Mouse (Mus musculus) neural tube, embryonic 11.5 days (tissue): ENCODE data around the gene Acsm4. TPM values are rescaled to one million over a fixed set of nuclear protein-coding genes. Genes with fewer than 3 reads are reported as not detected.

Experiments
- ATAC-seq: fragments of 200-750 bp; cut with Nextera tagmentation; 2 replicates; pipeline ENCODE4 v1.8.0; 2017; ENCODE audit warnings: moderate number of reproducible peaks, mild to moderate bottlenecking, moderate TSS enrichment, moderate library complexity; ENCODE audit not compliant: insufficient read depth, low FRiP score, low TSS enrichment
- DNase-seq: peaks from one replicate; pipeline ENCODE4 v3.0.0-alpha.2; 2015; ENCODE audit warnings: low spot score
- H3K27ac ChIP-seq: fragments of 300-500 bp; sonication (generic); 2 replicates; pipeline ENCODE4 v1.5.1; 2014; ENCODE audit warnings: low read depth, mild to moderate bottlenecking, low read length
- H3K27me3 ChIP-seq: fragments of 300-500 bp; sonication (generic); 2 replicates; pipeline ENCODE4 v1.6.1; 2014; ENCODE audit warnings: mild to moderate bottlenecking, low read length, mixed read lengths; ENCODE audit not compliant: control insufficient read depth, insufficient read depth
- H3K36me3 ChIP-seq: fragments of 300-500 bp; sonication (generic); 2 replicates; pipeline ENCODE4 v1.6.1; 2014; ENCODE audit warnings: mild to moderate bottlenecking, low read length, moderate library complexity, mixed read lengths; ENCODE audit not compliant: control insufficient read depth, insufficient read depth
- H3K4me1 ChIP-seq: fragments of 300-500 bp; sonication (generic); 2 replicates; pipeline ENCODE4 v1.6.1; 2014; ENCODE audit warnings: low read length, mixed read lengths; ENCODE audit not compliant: control insufficient read depth, insufficient read depth
- H3K4me2 ChIP-seq: fragments of 300-500 bp; sonication (generic); 2 replicates; pipeline ENCODE4 v1.6.1; 2014; ENCODE audit warnings: low read depth, mild to moderate bottlenecking, moderate library complexity
- H3K4me3 ChIP-seq: fragments of 300-500 bp; sonication (generic); 2 replicates; pipeline ENCODE4 v1.5.1; 2014; ENCODE audit warnings: low read depth, low read length
- H3K9ac ChIP-seq: fragments of 300-500 bp; sonication (generic); 2 replicates; pipeline ENCODE4 v1.6.1; 2014; ENCODE audit warnings: mild to moderate bottlenecking, low read length
- H3K9me3 ChIP-seq: fragments of 300-500 bp; sonication (generic); 2 replicates; pipeline ENCODE4 v1.6.1; 2016; ENCODE audit warnings: low read length; ENCODE audit not compliant: control insufficient read depth
- WGBS: fragments of 180-500 bp; shearing (Covaris S2); extraction: QIAGEN DNeasy Blood & Tissue Kit; methylation state at CpG from one replicate; pipeline ENCODE4 v1.1.7; 2014; 5-methylcytosine and 5-hydroxymethylcytosine counted together
- polyA plus RNA-seq: library from polyadenylated mRNA; unstranded; fragments of >200 nt; fragmentation: Nextera tagmentation; extraction: Ambion mirVana; gene quantifications from 2 replicates; pipeline ENCODE4 v1.2.1, GENCODE M21; 2014

The Acsm4 gene
- polyA plus RNA-seq, result not detected in 2 replicates

DNA sequence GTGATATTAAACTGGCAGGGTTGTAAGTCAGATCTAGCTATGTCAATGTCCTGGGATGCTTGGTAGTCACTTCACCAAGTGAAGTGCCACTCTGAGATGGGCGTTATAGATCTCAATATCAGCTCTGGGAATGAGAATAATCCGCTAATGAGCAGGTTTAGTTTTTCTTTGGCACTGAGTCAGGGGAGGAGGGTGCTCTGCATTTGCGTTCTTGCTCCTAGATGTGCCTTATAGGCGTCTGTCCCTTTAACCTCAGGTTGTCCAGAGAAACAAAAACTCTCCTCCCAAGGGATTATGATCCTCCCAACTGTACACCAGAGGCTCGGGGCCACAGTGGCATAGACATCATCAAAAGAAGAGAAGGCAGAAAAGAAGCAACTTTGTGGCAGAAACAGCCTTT lies at the start of gene Acsm4:
Gene Acsm4 (plus strand): TSS at position 301 of the 400 bp plus-strand sequence.
- H3K4me1 ChIP-seq, result no peaks in the 10 kb centered on the region
- 78% methylated on average over 5 of the region's 5 CpGs for WGBS
- H3K36me3 ChIP-seq, result no peaks in the 10 kb centered on the region
- DNase-seq (no peak), ATAC-seq (no peak)
- H3K27ac ChIP-seq, result no peak within 1 kb of the TSS
- no peak within 1 kb of the TSS for H3K9ac ChIP-seq
- no peak within 1 kb of the TSS for H3K4me2 ChIP-seq
- H3K4me3 ChIP-seq, result no peak within 1 kb of the TSS
- H3K27me3 ChIP-seq, result no peaks in the 10 kb centered on the region
- H3K9me3 ChIP-seq, result no peaks in the 10 kb centered on the region

DNA sequence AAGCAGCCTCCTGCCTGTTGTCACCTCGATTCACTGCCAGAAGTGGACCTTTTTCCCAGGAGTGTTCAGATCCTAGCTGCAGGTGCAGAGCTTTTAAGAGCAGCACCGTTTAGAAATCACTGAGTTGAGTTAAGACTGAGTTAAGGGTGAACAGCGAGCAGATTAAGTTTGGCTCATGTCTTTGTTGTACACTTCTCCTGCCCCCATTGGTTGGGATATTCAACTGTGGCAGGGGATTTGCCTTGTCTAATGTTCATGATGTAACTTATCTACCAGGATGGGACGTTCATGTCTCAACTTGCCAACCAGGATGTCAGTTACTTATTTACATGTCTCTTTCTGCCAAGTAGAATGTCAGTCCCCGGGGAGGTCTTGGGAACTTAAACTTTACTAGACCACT lies 47.5 kb upstream of the Acsm4 start:
- Histone ChIP-seq H3K4me2 (no peak overlapping the region), H3K4me1 (no peaks in the 10 kb centered on the region), H3K27ac (no peak overlapping the region), H3K4me3 (no peak overlapping the region), H3K9me3 (no peaks in the 10 kb centered on the region), H3K36me3 (no peaks in the 10 kb centered on the region), H3K9ac (no peak overlapping the region), H3K27me3 (no peaks in the 10 kb centered on the region)
- ATAC-seq (no peak), DNase-seq (no peak)
- 77% methylated on average over 5 of the region's 5 CpGs for WGBS

DNA sequence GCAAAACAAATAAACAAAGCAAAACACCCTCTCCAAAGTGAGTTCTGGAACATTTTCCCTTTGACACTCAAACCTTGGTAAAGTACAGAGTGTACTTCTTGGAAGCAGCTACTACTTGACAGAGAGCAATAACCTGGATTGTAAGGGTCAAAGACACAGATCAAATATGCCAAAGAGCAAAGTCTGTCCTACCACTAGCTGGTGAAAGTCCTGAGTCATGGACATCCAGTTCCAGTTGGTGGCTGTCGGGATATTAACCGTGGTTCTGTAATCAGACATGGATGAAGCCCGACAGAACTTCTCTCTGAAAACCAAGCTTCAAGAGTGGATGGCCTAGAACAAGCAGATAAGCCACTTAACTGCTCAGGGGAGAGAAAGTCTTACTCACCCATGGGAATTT lies 21.9 kb upstream of the Acsm4 start:
- DNase-seq (no peak), ATAC-seq (no peak)
- H3K9me3 ChIP-seq, result no peaks in the 10 kb centered on the region
- H3K9ac ChIP-seq, result no peak overlapping the region
- H3K4me1 ChIP-seq, result no peaks in the 10 kb centered on the region
- H3K36me3 ChIP-seq, result no peaks in the 10 kb centered on the region
- no peaks in the 10 kb centered on the region for H3K27me3 ChIP-seq
- H3K4me2 ChIP-seq, result no peak overlapping the region
- H3K4me3 ChIP-seq, result no peak overlapping the region
- WGBS, result 91% methylated on average over 3 of the region's 3 CpGs
- no peak overlapping the region for H3K27ac ChIP-seq

DNA sequence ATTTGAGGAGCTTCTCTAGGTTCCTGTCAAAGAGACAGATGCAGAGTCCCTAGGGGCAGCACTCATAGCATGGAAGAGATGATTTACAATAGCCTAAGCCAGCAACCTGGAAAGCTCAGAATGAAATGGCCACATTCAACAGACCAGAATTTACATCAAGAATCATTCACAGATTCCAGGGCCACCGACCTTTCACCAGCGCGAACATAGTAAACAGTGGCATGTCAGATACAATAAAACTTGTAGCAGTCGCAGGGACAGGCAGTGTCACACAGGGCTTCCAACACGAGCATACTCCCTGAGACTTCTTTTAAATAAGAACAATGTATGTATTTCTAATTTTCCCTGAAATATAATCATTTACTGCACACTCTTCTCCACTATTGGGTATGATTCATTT lies 19.4 kb upstream of the Acsm4 start:
- no peaks in the 10 kb centered on the region for H3K9me3 ChIP-seq
- 76% methylated on average over 5 of the region's 5 CpGs for WGBS
- no peak overlapping the region for H3K27ac ChIP-seq
- no peak overlapping the region for H3K4me2 ChIP-seq
- H3K4me1 ChIP-seq, result no peaks in the 10 kb centered on the region
- no peaks in the 10 kb centered on the region for H3K27me3 ChIP-seq
- H3K9ac ChIP-seq, result no peak overlapping the region
- no peak for ATAC-seq
- no peak overlapping the region for H3K4me3 ChIP-seq
- no peaks in the 10 kb centered on the region for H3K36me3 ChIP-seq
- DNase-seq, result no peak

DNA sequence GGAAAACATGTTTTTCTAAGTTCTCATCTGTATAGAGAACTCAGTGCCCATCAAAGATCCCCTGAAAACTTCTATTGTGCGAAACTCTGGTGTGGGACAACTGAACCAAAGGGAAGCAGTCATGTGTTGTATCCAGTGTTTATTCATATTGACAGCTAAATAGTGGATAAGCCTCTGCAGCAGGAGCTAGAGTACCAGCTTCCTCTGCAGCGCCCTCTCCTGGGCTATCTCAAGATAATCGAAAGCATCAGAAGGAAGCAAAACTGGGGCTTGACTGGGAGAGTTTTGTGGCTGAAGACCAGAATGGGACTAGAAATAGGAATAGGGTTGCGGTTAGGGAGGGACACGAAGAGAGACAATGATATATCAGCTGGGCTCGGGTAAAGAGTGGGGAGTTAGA lies 18.9 kb upstream of the Acsm4 start:
- H3K4me3 ChIP-seq, result no peak overlapping the region
- no peak overlapping the region for H3K27ac ChIP-seq
- no peaks in the 10 kb centered on the region for H3K36me3 ChIP-seq
- no peak for DNase-seq
- no peak overlapping the region for H3K9ac ChIP-seq
- no peak for ATAC-seq
- 48% methylated on average over 6 of the region's 6 CpGs for WGBS
- H3K27me3 ChIP-seq, result no peaks in the 10 kb centered on the region
- no peaks in the 10 kb centered on the region for H3K4me1 ChIP-seq
- H3K4me2 ChIP-seq, result no peak overlapping the region
- H3K9me3 ChIP-seq, result no peaks in the 10 kb centered on the region

DNA sequence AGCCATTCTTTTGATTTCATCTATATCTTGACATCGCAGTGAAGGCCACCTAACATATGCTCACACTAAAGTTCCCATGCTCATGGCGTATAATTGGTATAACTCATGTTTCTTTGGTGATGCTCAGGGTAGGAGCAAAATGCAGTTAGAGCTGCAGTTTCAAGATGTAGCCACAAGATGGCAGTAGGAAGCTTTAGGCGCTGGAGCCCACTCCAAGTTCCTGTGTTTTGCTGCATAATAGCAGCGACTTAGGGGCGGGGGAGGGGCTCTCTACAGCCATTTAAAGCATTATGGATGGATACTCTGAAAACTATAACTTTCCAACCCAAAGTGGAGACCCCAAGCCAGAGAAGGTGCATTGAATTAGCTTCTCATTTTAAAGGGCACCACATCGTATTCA lies 16.4 kb upstream of the Acsm4 start:
- ATAC-seq, result peak; percentile 38; the same call in 1 of the 2 replicates
- no peaks in the 10 kb centered on the region for H3K9me3 ChIP-seq
- no peak overlapping the region for H3K4me2 ChIP-seq
- H3K27ac ChIP-seq, result no peak overlapping the region
- no peak overlapping the region for H3K9ac ChIP-seq
- H3K36me3 ChIP-seq, result no peaks in the 10 kb centered on the region
- DNase-seq, result peak; percentile 49
- no peaks in the 10 kb centered on the region for H3K27me3 ChIP-seq
- 24% methylated on average over 6 of the region's 6 CpGs for WGBS
- no peak overlapping the region for H3K4me3 ChIP-seq
- no peaks in the 10 kb centered on the region for H3K4me1 ChIP-seq

DNA sequence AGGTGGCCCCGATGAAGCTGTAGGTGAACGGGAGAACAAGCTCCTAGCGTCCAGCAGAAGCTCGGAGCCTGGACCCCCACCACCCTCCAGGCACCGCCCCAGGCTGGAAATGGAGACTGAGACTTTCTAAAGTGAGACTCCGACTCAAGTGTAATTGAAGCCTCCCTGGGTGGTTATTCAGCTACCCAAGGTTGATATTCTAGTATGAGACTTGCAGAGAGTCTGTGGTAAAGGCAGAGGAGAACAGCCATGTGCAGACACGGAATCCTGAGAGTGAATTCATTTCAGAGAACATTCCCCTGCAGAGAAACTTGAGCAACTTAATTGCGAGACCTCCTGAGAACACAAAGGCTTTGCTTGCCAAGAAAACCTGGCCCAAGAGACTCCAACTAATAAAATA lies 9.7 kb upstream of the Acsm4 start:
- 79% methylated on average over 8 of the region's 8 CpGs for WGBS
- Histone ChIP-seq H3K4me3 (no peak overlapping the region), H3K4me2 (no peak overlapping the region), H3K27ac (no peak overlapping the region), H3K9ac (no peak overlapping the region), H3K27me3 (no peaks in the 10 kb centered on the region), H3K4me1 (no peaks in the 10 kb centered on the region), H3K9me3 (no peaks in the 10 kb centered on the region), H3K36me3 (no peaks in the 10 kb centered on the region)
- ATAC-seq (no peak), DNase-seq (no peak)

DNA sequence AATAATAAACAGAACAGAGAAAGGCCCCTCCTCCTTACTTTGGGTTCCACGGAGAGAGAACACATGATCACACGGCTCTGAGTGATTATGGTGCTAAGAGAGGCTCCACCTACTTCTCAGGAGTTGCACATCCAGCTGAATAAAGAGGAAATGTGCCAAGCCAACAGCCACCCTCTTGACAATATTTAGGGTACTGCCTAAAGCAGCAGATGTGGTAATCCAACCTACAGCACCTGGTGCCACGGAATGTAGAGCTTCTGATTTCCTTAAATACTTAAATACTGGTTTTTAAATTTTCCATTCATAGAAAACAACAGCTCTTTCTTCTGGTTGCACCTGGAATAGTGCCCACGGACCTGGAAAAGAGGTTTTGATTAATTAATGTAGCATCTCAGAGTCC lies 7.1 kb upstream of the Acsm4 start:
- no peaks in the 10 kb centered on the region for H3K27me3 ChIP-seq
- no peaks in the 10 kb centered on the region for H3K4me1 ChIP-seq
- no peak overlapping the region for H3K9ac ChIP-seq
- H3K27ac ChIP-seq, result no peak overlapping the region
- no peaks in the 10 kb centered on the region for H3K36me3 ChIP-seq
- no peak overlapping the region for H3K4me3 ChIP-seq
- 72% methylated on average over 4 of the region's 4 CpGs for WGBS
- no peaks in the 10 kb centered on the region for H3K9me3 ChIP-seq
- no peak overlapping the region for H3K4me2 ChIP-seq
- no peak for ATAC-seq
- no peak for DNase-seq

DNA sequence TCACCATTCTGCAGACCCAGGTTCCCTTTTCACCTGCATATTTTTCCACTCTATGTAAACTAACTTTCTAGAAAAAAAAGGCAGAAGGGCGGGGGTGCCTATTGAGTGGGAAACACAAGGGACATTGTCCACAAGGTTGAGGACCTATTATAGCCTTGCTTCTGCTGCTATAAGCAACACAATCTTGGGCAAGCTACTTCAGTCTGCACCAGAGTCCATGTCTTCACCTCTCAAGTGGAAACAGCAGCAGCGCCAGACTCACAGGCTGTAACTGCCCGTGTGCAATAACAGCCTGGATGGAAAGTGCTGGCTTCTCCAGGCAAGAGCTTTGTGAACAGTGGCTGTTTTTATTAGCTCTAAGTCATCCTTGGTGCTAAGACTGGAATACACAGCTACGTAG lies 2.5 kb downstream of the Acsm4 start:
- Histone ChIP-seq H3K4me3 (no peak overlapping the region), H3K36me3 (no peaks in the 10 kb centered on the region), H3K9ac (no peak overlapping the region), H3K27me3 (no peaks in the 10 kb centered on the region), H3K9me3 (no peaks in the 10 kb centered on the region), H3K27ac (no peak overlapping the region), H3K4me1 (no peaks in the 10 kb centered on the region), H3K4me2 (no peak overlapping the region)
- no peak for DNase-seq
- 86% methylated on average over 4 of the region's 4 CpGs for WGBS
- no peak for ATAC-seq
